Mouse (Mus musculus) stomach, postnatal 0 days (tissue): ENCODE data around the gene Fam110a.

ENCODE experiments used
- CTCF ChIP-seq: IDR thresholded peaks from 2 replicates; pipeline ENCODE4 v1.5.1; 2016; ENCODE audit warnings: antibody characterized with exemption, low read depth, mild to moderate bottlenecking, moderate library complexity
- EP300 ChIP-seq: optimal IDR thresholded peaks from 2 replicates; pipeline ENCODE3; 2016; ENCODE audit warnings: antibody characterized with exemption

DNA sequence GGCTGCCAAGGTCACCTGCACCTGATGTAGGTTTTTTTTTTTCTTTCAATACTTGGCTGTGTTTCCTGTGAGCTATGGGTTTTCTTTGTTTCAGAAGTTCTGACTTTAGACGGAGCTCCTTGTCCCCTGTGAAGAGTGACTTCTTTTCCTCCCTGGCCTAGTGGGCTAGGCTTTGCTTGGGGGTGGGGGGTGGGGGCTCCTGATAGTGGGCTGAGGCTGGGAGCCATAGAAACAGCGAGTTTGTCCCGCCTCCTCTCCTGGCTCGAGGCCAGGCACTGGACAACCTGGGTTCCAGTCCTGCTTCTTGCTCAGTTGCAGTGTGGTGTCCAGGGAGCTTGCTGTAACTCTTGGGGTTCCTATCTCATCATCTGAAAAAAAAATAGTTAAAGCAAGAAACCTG, 36.0 kb upstream of the Fam110a start:
- no peak for TF ChIP-seq CTCF
- no peak for TF ChIP-seq EP300
